Mouse (Mus musculus): Measurements from ENCODE around the gene Exosc9. TPM values are rescaled to one million over a fixed set of nuclear protein-coding genes. Genes with fewer than 3 reads are reported as not detected.

Exosc9 gene
- polyA plus RNA-seq, 1 experiment from 2014 or later, result 82.7 TPM

Other genes starting within 250 kb of the Exosc9 start
- gene Anxa5, start 76.7 kb upstream of the Exosc9 start, polyA plus RNA-seq (2015; fragmentation: Nextera tagmentation; extraction: Ambion mirVana), result 70.3 and 88.7 TPM in 2 replicates
- 0.22 TPM in 1 of 2 replicates, not detected in the other for gene 1810062G17Rik, start 76.7 kb upstream of the Exosc9 start, polyA plus RNA-seq (2015; fragmentation: Nextera tagmentation; extraction: Ambion mirVana)
- 0.54 and 1.00 TPM in 2 replicates for gene Gm11549, start 30.8 kb upstream of the Exosc9 start, polyA plus RNA-seq (2015; fragmentation: Nextera tagmentation; extraction: Ambion mirVana)
- 37.7 and 46.5 TPM in 2 replicates for gene Ccna2, start 19.5 kb downstream of the Exosc9 start, polyA plus RNA-seq (2015; fragmentation: Nextera tagmentation; extraction: Ambion mirVana)
- 23.2 TPM in 2 replicates for gene Bbs7, start 60.9 kb downstream of the Exosc9 start, polyA plus RNA-seq (2015; fragmentation: Nextera tagmentation; extraction: Ambion mirVana)
- 13.4 and 13.9 TPM in 2 replicates for gene Trpc3, start 137.6 kb downstream of the Exosc9 start, polyA plus RNA-seq (2015; fragmentation: Nextera tagmentation; extraction: Ambion mirVana)

Data from hindbrain, embryonic 15.5 days (tissue).